Mouse (Mus musculus) intestine, postnatal 0 days (tissue): ENCODE measurements around the gene Nhlrc4. TPM values are rescaled to one million over a fixed set of nuclear protein-coding genes. Genes with fewer than 3 reads are reported as not detected.
A peak's percentile ranks its signal among the peaks of the same experiment; 100 is the strongest.

Source experiments
- ATAC-seq: fragments of 200-750 bp; cut with Nextera tagmentation; 2 replicates; pipeline ENCODE4 v1.8.0; 2017; ENCODE audit warnings: mild to moderate bottlenecking, moderate TSS enrichment, moderate library complexity
- H3K27ac ChIP-seq: fragments of 300-500 bp; sonication (generic); 2 replicates; pipeline ENCODE4 v1.5.1; 2014; ENCODE audit warnings: mild to moderate bottlenecking, low read depth, low read length, moderate library complexity
- H3K27me3 ChIP-seq: fragments of 300-500 bp; sonication (generic); replicated peaks from 2 replicates; pipeline ENCODE4 v1.6.1; 2014; ENCODE audit warnings: low read length, mixed read lengths; ENCODE audit not compliant: control insufficient read depth, insufficient read depth
- H3K36me3 ChIP-seq: fragments of 300-500 bp; sonication (generic); 2 replicates; pipeline ENCODE4 v1.6.1; 2014; ENCODE audit warnings: mild to moderate bottlenecking, moderate library complexity; ENCODE audit not compliant: control insufficient read depth, insufficient read depth
- H3K4me1 ChIP-seq: fragments of 300-500 bp; sonication (generic); replicated peaks from 2 replicates; pipeline ENCODE4 v1.6.1; 2014; ENCODE audit warnings: antibody characterized with exemption, low read length, mixed read lengths; ENCODE audit not compliant: control insufficient read depth, insufficient read depth
- H3K4me2 ChIP-seq: fragments of 300-500 bp; sonication (generic); replicated peaks from 2 replicates; pipeline ENCODE4 v1.6.1; 2014; ENCODE audit warnings: low read depth, mild to moderate bottlenecking, moderate library complexity
- H3K4me3 ChIP-seq: fragments of 300-500 bp; sonication (generic); 2 replicates; pipeline ENCODE4 v1.5.1; 2014; ENCODE audit warnings: low read depth, low read length
- H3K9ac ChIP-seq: fragments of 300-500 bp; sonication (generic); 2 replicates; pipeline ENCODE4 v1.6.1; 2014; ENCODE audit warnings: mild to moderate bottlenecking, low read depth, low read length
- H3K9me3 ChIP-seq: fragments of 300-500 bp; sonication (generic); 2 replicates; pipeline ENCODE4 v1.6.1; 2016; ENCODE audit warnings: mixed run types; ENCODE audit not compliant: control insufficient read depth
- CTCF ChIP-seq: sonication (generic); IDR thresholded peaks from 2 replicates; pipeline ENCODE4 v1.5.1; 2016; ENCODE audit warnings: low read depth, mild to moderate bottlenecking, control low read depth, antibody characterized with exemption, moderate library complexity
- WGBS: fragments of 180-500 bp; shearing (Covaris S2); extraction: QIAGEN DNeasy Blood & Tissue Kit; methylation state at CpG from one replicate; pipeline ENCODE4 v1.1.7; 2014; 5-methylcytosine and 5-hydroxymethylcytosine counted together
- polyA plus RNA-seq: library from polyadenylated mRNA; unstranded; fragments of >200 nt; fragmentation: Nextera tagmentation; extraction: Ambion mirVana; gene quantifications from 2 replicates; pipeline ENCODE4 v1.2.1, GENCODE M21; 2015

Gene Nhlrc4
- polyA plus RNA-seq, 1 experiment from 2014 or later = not detected

- H3K27me3 ChIP-seq = no peaks in the 10 kb centered on the region
- H3K4me2 ChIP-seq = no peak overlapping the region
- no peaks in the 10 kb centered on the region; the same call in 1 of the 2 replicates for H3K4me1 ChIP-seq
- H3K4me3 ChIP-seq = no peak overlapping the region
- no peak overlapping the region for H3K9ac ChIP-seq
- no peak overlapping the region for H3K27ac ChIP-seq
- no peaks in the 10 kb centered on the region; the same call in 1 of the 2 replicates for H3K36me3 ChIP-seq
- ATAC-seq = no peak
- WGBS = 75% methylated on average over 9 of the region's 9 CpGs
- H3K9me3 ChIP-seq = no peaks in the 10 kb centered on the region
- no peak for TF ChIP-seq CTCF
These were observed 992 bp downstream of the Nhlrc4 start for GRCm38 (mm10) chr17:25943769-25944168.

GRCm38 (mm10) chr17:25943221-25943620, 1.5 kb downstream of the Nhlrc4 start:
- WGBS = 88% methylated on average over 3 of the region's 3 CpGs
- TF ChIP-seq CTCF = no peak
- Histone ChIP-seq H3K4me1 (no peaks in the 10 kb centered on the region; the same call in 1 of the 2 replicates), H3K4me3 (no peak overlapping the region), H3K36me3 (no peaks in the 10 kb centered on the region; the same call in 1 of the 2 replicates), H3K27ac (no peak overlapping the region), H3K9me3 (no peaks in the 10 kb centered on the region), H3K27me3 (no peaks in the 10 kb centered on the region), H3K9ac (no peak overlapping the region), H3K4me2 (no peak overlapping the region)
- no peak for ATAC-seq

DNA sequence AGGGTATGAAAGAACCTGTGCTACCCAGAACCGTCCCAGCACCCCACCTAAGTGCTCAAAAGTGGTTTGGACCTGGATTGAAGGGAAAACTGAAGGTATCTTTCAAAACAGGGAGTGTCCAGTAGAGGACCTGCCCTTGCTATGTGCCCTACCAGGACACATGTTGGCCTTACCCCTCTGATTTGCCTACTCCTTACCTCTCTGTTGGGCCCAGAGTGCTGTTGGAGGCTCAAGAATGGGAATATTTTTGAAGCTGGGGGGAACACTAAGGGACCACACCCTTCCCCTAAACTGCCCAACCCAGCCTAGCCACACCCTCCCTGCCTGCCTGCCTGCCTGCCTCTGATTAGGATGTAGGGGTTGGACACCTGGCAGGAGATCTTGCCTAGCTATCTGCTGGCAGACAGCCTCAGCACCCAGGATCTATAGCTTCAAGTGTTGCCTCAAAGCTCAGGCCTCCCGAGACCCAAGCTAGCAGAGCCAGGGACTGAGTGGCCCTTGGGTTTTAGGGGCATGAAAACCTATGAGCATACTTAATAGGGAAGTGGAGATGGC, 2.1 kb downstream of the Nhlrc4 start:
- WGBS = 90% methylated on average over 2 of the region's 2 CpGs
- Histone ChIP-seq H3K9ac (no peak overlapping the region), H3K36me3 (no peaks in the 10 kb centered on the region; the same call in 1 of the 2 replicates), H3K9me3 (no peaks in the 10 kb centered on the region), H3K27ac (no peak overlapping the region), H3K4me2 (no peak overlapping the region; the same call in 1 of the 2 replicates), H3K4me3 (no peak overlapping the region), H3K4me1 (no peaks in the 10 kb centered on the region; the same call in 1 of the 2 replicates), H3K27me3 (no peaks in the 10 kb centered on the region)
- TF ChIP-seq CTCF = no peak
- no peak for ATAC-seq

DNA sequence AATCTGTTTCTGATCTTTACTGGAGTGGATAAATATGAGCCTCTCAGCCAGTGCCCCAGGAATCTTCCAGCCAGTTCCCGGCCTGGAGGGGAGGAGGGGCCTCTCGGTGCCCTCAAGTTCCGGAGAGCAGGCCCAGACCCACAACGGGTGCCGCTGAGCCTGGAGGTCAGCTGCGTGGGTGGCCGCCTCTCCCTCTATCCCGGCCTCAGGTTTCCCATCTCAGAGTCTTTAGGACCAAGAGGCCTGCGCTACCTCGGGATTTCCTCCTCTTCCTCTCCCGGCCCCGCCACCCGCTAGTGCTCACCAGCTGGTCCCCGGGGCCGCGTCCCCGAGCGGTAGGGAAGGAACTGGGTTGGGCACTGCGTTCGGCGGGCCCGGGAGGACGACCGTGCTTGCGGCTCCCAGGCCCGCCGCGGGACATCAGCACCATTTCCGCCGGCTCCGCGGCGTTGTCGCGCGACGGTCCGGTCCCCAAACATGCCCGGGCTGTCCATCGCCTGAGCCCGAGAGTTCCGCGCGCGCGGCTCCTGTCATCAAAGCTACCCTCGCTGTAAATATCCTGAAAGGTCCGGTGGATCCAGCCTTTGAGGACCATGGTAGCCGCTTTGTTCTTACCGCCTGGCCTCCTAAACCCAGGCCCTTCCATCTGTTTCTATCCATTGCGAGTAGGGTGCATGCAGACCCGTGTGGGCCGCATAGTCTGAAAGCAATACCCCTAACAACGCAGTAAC, 3.1 kb downstream of the Nhlrc4 start:
- Histone ChIP-seq H3K4me1 (no peaks in the 10 kb centered on the region; the same call in 1 of the 2 replicates), H3K36me3 (peaks cover 9% of the 10 kb centered on the region), H3K27ac (peak overlapping the region; percentile 82), H3K4me3 (peak overlapping the region; percentile 79), H3K9ac (peak overlapping the region; percentile 79), H3K27me3 (no peaks in the 10 kb centered on the region), H3K9me3 (no peaks in the 10 kb centered on the region), H3K4me2 (peak overlapping the region; percentile 81)
- no peak for TF ChIP-seq CTCF
- peak; percentile 70 for ATAC-seq
- WGBS = 3% methylated on average over 54 of the region's 54 CpGs

GRCm38 (mm10) chr17:25934526-25934925, 10.2 kb downstream of the Nhlrc4 start:
- Histone ChIP-seq H3K36me3 (peaks cover 73% of the 10 kb centered on the region), H3K27ac (no peak overlapping the region), H3K4me3 (no peak overlapping the region), H3K9me3 (no peaks in the 10 kb centered on the region), H3K4me2 (no peak overlapping the region), H3K4me1 (no peaks in the 10 kb centered on the region), H3K27me3 (no peaks in the 10 kb centered on the region), H3K9ac (no peak overlapping the region)
- TF ChIP-seq CTCF = no peak
- WGBS = 92% methylated on average over 1 of the region's 1 CpGs
- no peak for ATAC-seq

DNA sequence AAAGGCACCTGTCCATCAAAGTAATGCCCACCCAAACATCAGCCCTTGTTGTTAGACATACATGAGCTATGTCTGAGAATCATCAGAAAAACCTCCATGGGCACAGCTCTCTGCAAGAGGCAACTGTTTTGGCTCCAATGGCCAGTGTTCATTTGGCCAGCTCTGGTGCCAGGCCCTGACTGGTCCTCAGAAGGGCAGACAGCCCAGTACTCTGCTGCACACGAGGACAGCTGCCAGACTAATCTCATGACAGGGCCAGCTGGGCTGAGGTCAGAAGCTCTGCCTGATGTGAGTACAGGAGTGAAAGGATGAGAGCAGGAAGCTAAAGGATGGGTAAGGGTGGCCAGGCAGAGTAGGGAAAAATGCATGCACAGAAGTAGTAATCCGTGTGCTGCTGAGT, 19.4 kb downstream of the Nhlrc4 start:
- H3K4me1 ChIP-seq = no peaks in the 10 kb centered on the region
- H3K4me3 ChIP-seq = no peak overlapping the region
- 80% methylated on average over 2 of the region's 2 CpGs for WGBS
- TF ChIP-seq CTCF = no peak
- H3K36me3 ChIP-seq = peaks cover 40% of the 10 kb centered on the region
- H3K27ac ChIP-seq = no peak overlapping the region
- no peak overlapping the region for H3K9ac ChIP-seq
- H3K9me3 ChIP-seq = no peaks in the 10 kb centered on the region
- ATAC-seq = no peak
- H3K27me3 ChIP-seq = no peaks in the 10 kb centered on the region
- no peak overlapping the region for H3K4me2 ChIP-seq
